Comparison of ENCODE assay signal across 9 mouse cellular contexts in the genomic region with DNA sequence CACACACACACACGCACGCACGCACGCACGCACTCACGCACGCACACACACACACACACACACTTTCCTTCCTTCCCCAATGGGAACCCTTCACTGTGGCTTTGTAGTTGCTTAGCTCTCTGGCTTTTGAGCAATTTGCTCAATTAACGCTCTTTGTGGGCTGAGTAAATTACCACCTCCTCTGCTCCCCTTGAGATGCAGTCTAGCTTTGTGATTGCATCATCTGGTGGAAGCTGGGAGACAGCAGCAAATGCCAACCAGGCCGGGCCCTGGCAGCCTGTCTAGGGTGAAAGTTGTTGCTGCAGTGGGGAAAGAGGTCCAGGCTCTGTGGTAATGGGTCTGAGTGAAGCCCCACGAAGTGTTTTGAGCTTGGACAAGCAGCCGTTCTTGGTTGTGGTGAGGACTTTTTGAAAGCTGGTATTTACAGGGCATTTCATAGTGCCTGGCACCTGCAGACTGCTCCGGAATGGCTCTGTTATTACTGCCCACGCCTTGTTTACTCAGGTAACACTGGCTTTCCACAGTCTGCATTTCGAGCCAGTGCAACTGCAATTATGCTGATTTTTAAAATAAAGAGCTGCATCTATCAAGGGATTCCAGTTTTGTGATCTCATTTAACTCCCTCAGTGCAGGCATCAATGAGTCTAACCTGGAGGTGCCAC. TPM values are rescaled to one million over a fixed set of nuclear protein-coding genes. Genes with fewer than 3 reads are reported as not detected.
A peak's percentile ranks its signal among the peaks of the same experiment; 100 is the strongest.
DNase-seq lines count a peak whose midpoint lies in the region; ATAC-seq lines count a peak whose summit lies in the region.
"Had no signal": no experiment of that assay in that cellular context is flagged by ENCODE, and none has a peak within 500 bp of the region (broad histone marks: within the 10 kb centered on the region; RNA-seq: fewer than 3 reads in every experiment).

No protein-coding gene starts in this region.

- no peak overlapping the region for H3K9ac ChIP-seq in forebrain, embryonic 11.5 days (ENCODE audit: low read length)
- no peak overlapping the region for H3K9ac ChIP-seq in neural tube, embryonic 13.5 days
- H3K9ac ChIP-seq in forebrain, embryonic 16.5 days (replicated peaks; ENCODE audit: low read depth, low read length), result no peak overlapping the region
- H3K9ac ChIP-seq: limb, embryonic 13.5 days had no signal

- H3K36me3 ChIP-seq in forebrain, embryonic 10.5 days (replicated peaks), result peaks cover 18% of the 10 kb centered on the region
- H3K36me3 ChIP-seq in forebrain, embryonic 11.5 days (ENCODE audit: control insufficient read depth, insufficient read depth, low read length), result no peaks in the 10 kb centered on the region
- no peaks in the 10 kb centered on the region for H3K36me3 ChIP-seq in neural tube, embryonic 13.5 days
- no peaks in the 10 kb centered on the region for H3K36me3 ChIP-seq in forebrain, embryonic 16.5 days (ENCODE audit: control insufficient read depth, insufficient read depth)
- H3K36me3 ChIP-seq: limb, embryonic 13.5 days had no signal

- no peaks in the 10 kb centered on the region for H3K27me3 ChIP-seq in forebrain, embryonic 10.5 days (ENCODE audit: poor library complexity, severe bottlenecking)
- no peaks in the 10 kb centered on the region for H3K27me3 ChIP-seq in forebrain, embryonic 11.5 days (ENCODE audit: control insufficient read depth, insufficient read depth, low read length)
- no peaks in the 10 kb centered on the region for H3K27me3 ChIP-seq in neural tube, embryonic 13.5 days
- no peaks in the 10 kb centered on the region for H3K27me3 ChIP-seq in forebrain, embryonic 16.5 days (replicated peaks; ENCODE audit: control insufficient read depth, insufficient read depth, low read length)
- H3K27me3 ChIP-seq: limb, embryonic 13.5 days had no signal

- peaks cover 13% of the 10 kb centered on the region for H3K4me1 ChIP-seq in forebrain, embryonic 10.5 days
- 0 out of 2 replicates have a peak, but pooled peaks cover 3% of the 10 kb centered on the region for H3K4me1 ChIP-seq in forebrain, embryonic 11.5 days (replicated peaks; ENCODE audit: control insufficient read depth, insufficient read depth, low read length)
- H3K4me1 ChIP-seq in neural tube, embryonic 13.5 days (replicated peaks), result peaks cover 8% of the 10 kb centered on the region
- peaks cover 11% of the 10 kb centered on the region for H3K4me1 ChIP-seq in forebrain, embryonic 16.5 days (replicated peaks; ENCODE audit: control insufficient read depth, insufficient read depth, low read length)

- H3K4me3 ChIP-seq in forebrain, embryonic 10.5 days, result no peak overlapping the region
- no peak overlapping the region for H3K4me3 ChIP-seq in forebrain, embryonic 11.5 days (ENCODE audit: low read depth, low read length)
- H3K4me3 ChIP-seq in neural tube, embryonic 13.5 days, result no peak overlapping the region
- no peak overlapping the region for H3K4me3 ChIP-seq in forebrain, embryonic 16.5 days (replicated peaks; ENCODE audit: low read length)
- H3K4me3 ChIP-seq: limb, embryonic 13.5 days had no signal

- 94% methylated on average over 14 of the region's 14 CpGs for WGBS in forebrain, embryonic 10.5 days
- 78% methylated on average over 14 of the region's 14 CpGs for WGBS in forebrain, embryonic 11.5 days
- 71% methylated on average over 14 of the region's 14 CpGs for WGBS in neural tube, embryonic 13.5 days
- WGBS in forebrain, embryonic 16.5 days, result 36% methylated on average over 8 of the region's 14 CpGs

- no peak for ATAC-seq in forebrain, embryonic 11.5 days (replicated peaks; ENCODE audit: low FRiP score)
- 0 out of 2 replicates have a peak, but pooled peaks have one; percentile 32 for ATAC-seq in neural tube, embryonic 13.5 days (ENCODE audit: low read depth)
- peak; percentile 79 for ATAC-seq in forebrain, embryonic 16.5 days
- ATAC-seq in megakaryocyte, adult 5-6 weeks (ENCODE audit: poor library complexity, severe bottlenecking), result peak; percentile 89

- no peak for DNase-seq in forebrain, embryonic 10.5 days (ENCODE audit: extremely low spot score, low spot score)
- DNase-seq in forebrain, embryonic 11.5 days (ENCODE audit: low spot score), result no peak
- DNase-seq in neural tube, embryonic 10.5 days (ENCODE audit: extremely low spot score, low spot score), result no peak
- no peak for DNase-seq in right cerebral cortex, postnatal 25 days
- DNase-seq in ovary, adult 18-20 months (ENCODE audit: low spot score), result no peak

- no peak overlapping the region for H3K4me2 ChIP-seq in forebrain, embryonic 11.5 days (ENCODE audit: low read depth, low read length, severe bottlenecking)
- no peak overlapping the region for H3K4me2 ChIP-seq in neural tube, embryonic 13.5 days
- H3K4me2 ChIP-seq in forebrain, embryonic 16.5 days (ENCODE audit: low read length), result no peak overlapping the region
- H3K4me2 ChIP-seq: limb, embryonic 13.5 days had no signal

- no peaks in the 10 kb centered on the region for H3K9me3 ChIP-seq in forebrain, embryonic 10.5 days
- no peaks in the 10 kb centered on the region for H3K9me3 ChIP-seq in forebrain, embryonic 11.5 days (ENCODE audit: control insufficient read depth, low read length)
- H3K9me3 ChIP-seq in neural tube, embryonic 13.5 days, result no peaks in the 10 kb centered on the region
- H3K9me3 ChIP-seq in forebrain, embryonic 16.5 days (ENCODE audit: control insufficient read depth, low read length), result no peaks in the 10 kb centered on the region

- peak overlapping the region; percentile 33; the same call in 1 of the 2 replicates for H3K27ac ChIP-seq in forebrain, embryonic 10.5 days
- H3K27ac ChIP-seq in forebrain, embryonic 11.5 days (ENCODE audit: low read depth, low read length), result no peak overlapping the region
- H3K27ac ChIP-seq in neural tube, embryonic 13.5 days (replicated peaks), result peak overlapping the region; percentile 68
- H3K27ac ChIP-seq in forebrain, embryonic 16.5 days (ENCODE audit: low read length), result peak overlapping the region; percentile 29
- H3K27ac ChIP-seq: limb, embryonic 13.5 days had no signal

RNA-seq across cellular contexts. Expression of gene Prdm10, which starts 10.0 kb away (rescaled TPM):
- polyA plus RNA-seq in forebrain, embryonic 10.5 days (2016; fragmentation: Nextera tagmentation; extraction: Ambion mirVana), result 8.2 and 8.9 TPM in 2 replicates
- polyA plus RNA-seq in forebrain, embryonic 11.5 days (2014; fragmentation: Nextera tagmentation; extraction: Ambion mirVana), result 10.1 and 10.4 TPM in 2 replicates
- 6.1 and 7.5 TPM in 2 replicates for polyA plus RNA-seq in neural tube, embryonic 13.5 days (2015; fragmentation: Nextera tagmentation; extraction: Ambion mirVana)
- polyA plus RNA-seq in forebrain, embryonic 16.5 days (2015; fragmentation: Nextera tagmentation; extraction: Ambion mirVana), result 9.8 and 12.1 TPM in 2 replicates
- total RNA-seq in megakaryocyte, adult 5-6 weeks (2015), result 10.4 and 13.3 TPM in 2 replicates
- 8.3 and 9.4 TPM in 2 replicates for total RNA-seq in megakaryocyte, adult 5-6 weeks (2017)
